Mouse (Mus musculus): ENCODE measurements around the gene Arf6.

The Arf6 gene

GRCm38 (mm10) chr12:69414826-69415572 lies 43.0 kb downstream of the Arf6 start:
- DNase-seq = peak; percentile 91

DNA sequence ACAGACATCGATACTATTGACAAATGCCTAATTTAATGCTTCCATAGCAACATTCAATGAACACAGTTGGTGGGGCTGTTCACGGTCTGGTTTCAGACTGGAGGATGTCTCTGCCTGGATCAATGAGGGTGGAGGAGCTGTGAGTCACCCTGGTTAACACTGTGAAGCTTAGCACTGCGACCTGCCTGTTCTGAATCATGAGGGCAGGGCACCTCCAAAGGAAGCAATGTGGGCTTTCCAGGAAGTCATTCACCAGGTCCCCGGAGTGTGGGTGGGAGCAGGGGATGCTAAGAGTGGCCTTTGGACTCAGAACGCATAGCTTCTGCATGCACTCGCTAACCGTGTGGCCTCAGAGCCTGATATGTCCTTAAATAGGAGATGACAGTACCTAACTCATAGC lies 44.8 kb downstream of the Arf6 start:
- DNase-seq = peak; percentile 83

GRCm38 (mm10) chr12:69417701-69418291 lies 45.8 kb downstream of the Arf6 start:
- peak; percentile 91 for DNase-seq

DNA sequence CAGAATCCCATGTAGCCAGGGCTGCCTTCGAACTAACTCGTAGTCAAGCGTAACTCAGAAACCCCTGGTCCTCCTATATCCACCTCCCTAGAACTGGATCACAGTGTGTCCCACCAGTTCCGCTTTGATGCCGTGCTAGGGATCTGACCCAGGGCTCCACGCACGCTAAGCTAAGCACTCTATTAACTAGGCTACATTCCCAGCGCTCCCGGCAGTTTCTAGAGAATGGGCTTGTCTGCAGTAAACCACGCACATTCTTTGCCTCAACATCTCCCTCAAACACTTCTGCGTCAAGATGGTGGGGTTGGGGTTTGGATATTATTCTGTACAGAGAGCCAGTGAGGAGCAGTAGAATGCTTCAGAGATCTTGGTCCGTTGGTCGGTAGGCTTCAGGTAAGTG lies 46.7 kb downstream of the Arf6 start:
- peak; percentile 85 for DNase-seq

GRCm38 (mm10) chr12:69419017-69419605 lies 47.2 kb downstream of the Arf6 start:
- DNase-seq = peak; percentile 81

DNA sequence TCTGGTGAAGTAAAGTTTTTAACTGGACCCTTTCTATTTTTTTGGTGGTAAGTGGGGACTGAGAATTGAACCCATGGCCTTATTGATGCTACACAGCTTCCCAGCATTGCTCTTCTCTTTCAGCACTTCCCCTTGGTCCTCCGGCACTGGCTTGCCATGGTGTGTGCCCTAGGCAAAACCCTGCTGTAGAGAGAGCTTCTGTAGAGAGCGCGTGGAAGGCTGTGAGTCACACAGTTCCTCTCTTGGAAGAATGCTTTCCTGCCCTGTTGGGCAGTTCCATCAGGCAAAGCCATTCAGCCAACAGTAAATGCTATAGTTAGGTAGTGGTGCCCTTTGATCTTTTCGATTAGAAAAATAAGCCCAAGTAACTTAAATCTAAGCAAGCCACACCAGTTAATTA lies 47.7 kb downstream of the Arf6 start:
- DNase-seq = peak; percentile 93

GRCm38 (mm10) chr12:69420716-69421115 lies 48.8 kb downstream of the Arf6 start:
- peak; percentile 78 for DNase-seq

DNA sequence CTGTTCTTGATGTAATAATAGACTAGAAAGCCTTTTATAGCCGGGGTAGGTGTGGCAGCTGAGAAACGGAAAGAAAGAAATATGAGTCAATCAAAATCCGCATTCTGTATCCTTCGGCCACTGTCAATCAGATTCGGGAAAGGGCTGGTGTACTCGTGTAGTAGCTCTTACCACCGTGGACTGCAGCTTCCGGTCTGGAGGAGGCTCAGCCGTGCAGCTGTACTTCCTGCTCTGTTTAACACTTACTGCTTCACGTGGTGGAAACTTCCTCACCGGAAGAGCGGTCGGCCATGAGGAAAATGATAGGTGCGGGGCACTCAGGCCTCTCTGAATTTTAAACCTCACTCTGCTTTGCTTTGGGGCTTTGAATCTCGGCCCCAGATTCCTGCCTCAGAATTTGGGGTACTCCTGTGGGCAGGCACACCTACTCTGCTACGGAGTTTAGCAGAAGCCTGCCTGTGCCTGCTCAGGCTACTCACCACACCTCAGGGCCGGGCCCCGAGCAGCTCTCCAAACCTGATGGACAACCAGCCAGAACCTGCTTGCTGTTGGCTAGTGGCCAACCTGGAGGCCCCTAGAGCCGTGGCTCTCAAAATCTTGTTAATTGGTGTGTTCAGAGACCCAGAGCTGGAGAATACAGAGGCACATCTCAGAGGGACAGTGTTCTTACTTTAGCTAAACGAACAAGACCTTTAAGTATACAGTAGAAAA lies 51.0 kb downstream of the Arf6 start:
- DNase-seq = peak; percentile 98

Data from heart, adult 11 months (tissue).